Mouse (Mus musculus) MEL (cell line): ENCODE measurements around the gene 1700001C19Rik.

Experiments used
- CTCF ChIP-seq, 3 experiments: IDR thresholded peaks in 2 of 3; conservative IDR thresholded peaks in 1 of 3; 2 replicates each; pipeline ENCODE4 v1.5.1; 2011 to 2012; ENCODE audit warnings: low read length in 3 of 3, low read depth in 2 of 3, mild to moderate bottlenecking in 2 of 3, improper control_type of control experiment in 1 of 3, inconsistent platforms in 1 of 3, mixed read lengths in 1 of 3, moderate library complexity in 1 of 3; ENCODE audit not compliant: control insufficient read depth in 1 of 3, insufficient read depth in 1 of 3, poor library complexity in 1 of 3, severe bottlenecking in 1 of 3
- EP300 ChIP-seq, 2 experiments: IDR thresholded peaks; 2 replicates each; pipeline ENCODE4 v1.6.1; 2011; ENCODE audit warnings: improper control_type of control experiment in 2 of 2, low read length in 2 of 2, low read depth in 1 of 2, mild to moderate bottlenecking in 1 of 2
- MAZ ChIP-seq: IDR thresholded peaks from 2 replicates; pipeline ENCODE4 v1.6.1; 2012; ENCODE audit warnings: low read depth, mild to moderate bottlenecking, inconsistent platforms, low read length, improper control_type of control experiment
- MYC ChIP-seq: IDR thresholded peaks from 2 replicates; pipeline ENCODE4 v1.6.1; 2011; ENCODE audit warnings: low read depth, mild to moderate bottlenecking, low read length, improper control_type of control experiment, moderate library complexity
- POLR2AphosphoS2 ChIP-seq: IDR thresholded peaks from 2 replicates; pipeline ENCODE4 v1.6.1; 2011; ENCODE audit warnings: low read length, improper control_type of control experiment
- RAD21 ChIP-seq: IDR thresholded peaks from 2 replicates; pipeline ENCODE4 v1.6.1; 2011; ENCODE audit warnings: mild to moderate bottlenecking, low read depth, low read length, improper control_type of control experiment
- SMC3 ChIP-seq: IDR thresholded peaks from 2 replicates; pipeline ENCODE4 v1.6.1; 2011; ENCODE audit warnings: low read depth, low read length, improper control_type of control experiment
- ZC3H11A ChIP-seq: IDR thresholded peaks from 2 replicates; pipeline ENCODE4 v1.6.1; 2012; ENCODE audit warnings: low read depth, mild to moderate bottlenecking, inconsistent platforms, low read length, improper control_type of control experiment

- TF ChIP-seq SMC3 (no peak), CTCF (IDR thresholded peaks at IDR 0.05 in 2 of 3, conservative IDR thresholded peaks at IDR 0.05 in 1 of 3; ENCODE audit: control insufficient read depth in 1 of 3, insufficient read depth in 1 of 3, low read depth in 2 of 3, low read length in 3 of 3, poor library complexity in 1 of 3, severe bottlenecking in 1 of 3) (no peak), MAZ (no peak), EP300 (IDR thresholded peaks at IDR 0.05; ENCODE audit: low read depth in 1 of 2, low read length in 2 of 2) (no peak), ZC3H11A (no peak), MYC (no peak), POLR2AphosphoS2 (no peak), RAD21 (no peak)
Observed at GRCm38 (mm10) chr17:47462728-47463388, 25.7 kb upstream of the 1700001C19Rik start.
